Mouse (Mus musculus): ENCODE measurements around the gene Ccdc61. TPM values are rescaled to one million over a fixed set of nuclear protein-coding genes. Genes with fewer than 3 reads are reported as not detected.
A peak's percentile ranks its signal among the peaks of the same experiment; 100 is the strongest.

Gene Ccdc61
- polyA plus RNA-seq, 1 experiment from 2014 or later, result 29.4 TPM

GRCm38 (mm10) chr7:18926041-18926790, 16.0 kb upstream of the Ccdc61 start:
- DNase-seq (ENCODE audit: low spot score), result no peak
- 3% methylated on average over 42 of the region's 42 CpGs for WGBS
- Histone ChIP-seq H3K4me1 (peaks cover 20% of the 10 kb centered on the region), H3K27me3 (ENCODE audit: insufficient read depth, poor library complexity, severe bottlenecking) (peaks cover 73% of the 10 kb centered on the region), H3K27ac (peak overlapping the region; percentile 82), H3K9me3 (no peaks in the 10 kb centered on the region), H3K36me3 (no peaks in the 10 kb centered on the region), H3K4me3 (peak overlapping the region; percentile 73)

GRCm38 (mm10) chr7:18925162-18925938, 15.1 kb upstream of the Ccdc61 start, which contains the start of gene Nova2:
Gene Nova2, plus strand, starts transcription at chr7:18925888.
- Histone ChIP-seq H3K36me3 (no peaks in the 10 kb centered on the region), H3K9me3 (no peaks in the 10 kb centered on the region), H3K27ac (peak within 1 kb of the TSS; percentile 82), H3K27me3 (ENCODE audit: insufficient read depth, poor library complexity, severe bottlenecking) (peaks cover 73% of the 10 kb centered on the region), H3K4me3 (peak within 1 kb of the TSS; percentile 73), H3K4me1 (peaks cover 22% of the 10 kb centered on the region)
- WGBS, result 0% methylated on average over 32 of the region's 45 CpGs
- peak; percentile 96 for DNase-seq (ENCODE audit: low spot score)

DNA sequence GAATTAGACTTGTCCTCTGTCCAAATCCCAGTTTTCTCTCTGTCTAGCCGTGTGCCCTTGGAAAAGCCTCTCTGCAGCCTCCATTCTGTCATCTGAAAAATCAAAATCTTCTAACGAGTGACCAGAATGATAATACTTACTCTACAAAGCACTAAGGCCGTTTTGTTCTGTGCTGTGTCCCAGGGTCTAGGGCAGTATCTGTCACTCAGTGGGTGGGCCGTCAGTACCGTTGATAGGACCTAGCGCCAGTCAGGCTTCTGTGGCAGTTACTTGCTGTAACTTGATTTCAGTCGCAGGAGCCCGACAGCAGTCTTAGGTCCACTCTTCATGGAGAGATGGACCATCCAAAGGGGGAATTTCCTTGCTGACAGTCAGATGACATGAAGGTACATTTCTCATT, 14.1 kb upstream of the Ccdc61 start:
- H3K27me3 ChIP-seq (ENCODE audit: insufficient read depth, poor library complexity, severe bottlenecking), result peaks cover 73% of the 10 kb centered on the region
- H3K36me3 ChIP-seq, result no peaks in the 10 kb centered on the region
- H3K4me1 ChIP-seq, result peaks cover 22% of the 10 kb centered on the region
- H3K9me3 ChIP-seq, result no peaks in the 10 kb centered on the region
- 12% methylated on average over 8 of the region's 8 CpGs for WGBS
- H3K4me3 ChIP-seq, result no peak overlapping the region
- H3K27ac ChIP-seq, result no peak overlapping the region
- DNase-seq (ENCODE audit: low spot score), result no peak

GRCm38 (mm10) chr7:18923711-18924191, 13.5 kb upstream of the Ccdc61 start:
- DNase-seq (ENCODE audit: low spot score), result no peak
- WGBS, result 28% methylated on average over 4 of the region's 4 CpGs
- H3K36me3 ChIP-seq, result no peaks in the 10 kb centered on the region
- no peak overlapping the region for H3K27ac ChIP-seq
- H3K4me1 ChIP-seq, result peaks cover 22% of the 10 kb centered on the region
- peaks cover 69% of the 10 kb centered on the region for H3K27me3 ChIP-seq (ENCODE audit: insufficient read depth, poor library complexity, severe bottlenecking)
- no peak overlapping the region for H3K4me3 ChIP-seq
- no peaks in the 10 kb centered on the region for H3K9me3 ChIP-seq

DNA sequence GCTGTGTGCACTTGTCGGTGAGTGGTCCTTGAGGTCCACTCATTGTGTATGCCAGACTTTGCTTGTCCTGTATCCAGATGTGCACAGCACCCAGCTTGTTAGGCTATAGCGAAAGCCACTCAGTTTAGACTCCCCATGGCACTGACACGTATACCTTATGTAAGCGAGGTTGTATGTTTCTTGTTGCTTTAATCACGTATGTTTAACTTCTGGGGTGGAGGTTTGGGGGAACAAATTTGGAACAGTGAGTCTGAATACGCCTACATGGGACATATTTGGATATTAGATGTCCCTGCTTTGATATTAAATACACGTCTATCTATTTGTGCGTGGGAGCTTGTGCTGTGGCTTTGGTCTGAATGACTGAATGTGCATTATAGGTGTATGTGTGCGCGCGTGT, 13.1 kb upstream of the Ccdc61 start:
- Histone ChIP-seq H3K27me3 (ENCODE audit: insufficient read depth, poor library complexity, severe bottlenecking) (peaks cover 65% of the 10 kb centered on the region), H3K27ac (no peak overlapping the region), H3K36me3 (no peaks in the 10 kb centered on the region), H3K4me3 (no peak overlapping the region), H3K4me1 (peaks cover 22% of the 10 kb centered on the region), H3K9me3 (no peaks in the 10 kb centered on the region)
- DNase-seq (ENCODE audit: low spot score), result no peak
- 74% methylated on average over 11 of the region's 11 CpGs for WGBS

DNA sequence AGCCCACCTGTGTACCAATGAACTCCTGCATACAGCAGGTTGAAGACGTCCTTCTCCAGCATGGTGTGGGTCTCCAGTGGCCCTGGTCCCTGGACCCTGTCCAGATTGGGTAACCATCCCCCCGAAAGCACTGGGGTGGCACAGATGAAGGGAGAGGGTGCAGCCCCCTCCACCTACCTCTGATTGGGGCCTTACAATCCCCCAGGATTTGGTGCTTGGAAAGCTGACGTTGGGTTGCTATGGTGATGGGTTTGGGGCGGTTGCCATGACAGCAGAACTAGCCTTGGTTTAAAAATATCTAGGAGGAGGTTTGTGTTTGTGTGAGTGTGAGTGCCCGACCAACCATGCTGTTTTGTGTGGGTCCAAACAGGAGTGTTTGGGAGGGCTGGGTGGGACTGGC, 12.6 kb upstream of the Ccdc61 start:
- Histone ChIP-seq H3K4me3 (no peak overlapping the region), H3K36me3 (no peaks in the 10 kb centered on the region), H3K27ac (no peak overlapping the region), H3K9me3 (no peaks in the 10 kb centered on the region), H3K4me1 (peaks cover 22% of the 10 kb centered on the region), H3K27me3 (ENCODE audit: insufficient read depth, poor library complexity, severe bottlenecking) (peaks cover 61% of the 10 kb centered on the region)
- 54% methylated on average over 5 of the region's 5 CpGs for WGBS
- no peak for DNase-seq (ENCODE audit: low spot score)

DNA sequence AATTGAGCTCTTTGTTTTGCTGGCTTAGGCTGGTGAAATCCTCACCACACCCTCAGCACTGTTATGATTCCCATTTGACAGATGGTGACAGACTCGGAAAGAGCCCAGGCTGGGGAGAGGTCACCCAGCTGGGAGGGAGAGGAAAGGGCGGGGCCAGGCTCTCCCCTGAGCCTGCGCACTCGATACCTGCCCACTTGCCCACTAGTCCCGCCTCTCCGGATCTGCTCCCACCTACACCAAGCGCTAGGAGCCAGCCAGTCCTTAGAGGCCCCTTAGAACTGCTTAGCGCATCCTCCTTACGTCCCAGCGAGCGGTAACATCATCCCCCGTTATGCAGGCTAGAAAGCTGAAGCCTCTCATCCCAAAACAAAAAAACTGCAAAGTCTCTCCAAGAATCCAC, 10.9 kb upstream of the Ccdc61 start:
- 1% methylated on average over 12 of the region's 12 CpGs for WGBS
- peak overlapping the region; percentile 11; the same call in 1 of the 2 replicates for H3K27ac ChIP-seq
- peak overlapping the region; percentile 40 for H3K4me3 ChIP-seq

DNA sequence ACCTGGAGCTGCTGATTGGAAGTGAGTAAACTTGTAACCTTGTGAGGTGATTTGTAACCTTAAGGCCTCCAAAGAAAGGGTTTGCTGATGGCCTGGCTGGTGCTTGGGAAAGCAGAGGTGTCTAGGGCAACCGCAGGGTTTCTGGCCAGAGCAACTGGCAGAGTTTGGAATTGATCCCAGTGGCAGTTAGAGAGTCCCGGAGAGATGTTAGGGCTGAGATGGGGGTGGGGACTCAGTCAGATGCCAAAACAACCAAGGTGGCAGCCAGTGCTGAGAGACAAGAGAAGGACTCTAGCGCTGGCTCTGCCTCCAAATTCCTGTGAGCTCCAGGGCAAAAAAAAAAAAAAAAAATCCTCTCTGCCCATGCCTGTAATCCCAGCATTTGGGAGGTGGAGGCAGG, 7.7 kb upstream of the Ccdc61 start:
- H3K27me3 ChIP-seq (ENCODE audit: insufficient read depth, poor library complexity, severe bottlenecking), result peaks cover 13% of the 10 kb centered on the region
- no peak overlapping the region for H3K27ac ChIP-seq
- no peaks in the 10 kb centered on the region for H3K9me3 ChIP-seq
- WGBS, result 60% methylated on average over 3 of the region's 3 CpGs
- H3K4me3 ChIP-seq, result no peak overlapping the region
- DNase-seq (ENCODE audit: low spot score), result no peak
- H3K36me3 ChIP-seq, result no peaks in the 10 kb centered on the region
- H3K4me1 ChIP-seq, result peaks cover 6% of the 10 kb centered on the region

More for the DNA sequence above, 10.9 kb upstream of the Ccdc61 start:
- peaks cover 18% of the 10 kb centered on the region for H3K4me1 ChIP-seq
- H3K36me3 ChIP-seq, result no peaks in the 10 kb centered on the region
- H3K9me3 ChIP-seq, result no peaks in the 10 kb centered on the region
- no peak for DNase-seq (ENCODE audit: low spot score)
- peaks cover 43% of the 10 kb centered on the region for H3K27me3 ChIP-seq (ENCODE audit: insufficient read depth, poor library complexity, severe bottlenecking)

DNA sequence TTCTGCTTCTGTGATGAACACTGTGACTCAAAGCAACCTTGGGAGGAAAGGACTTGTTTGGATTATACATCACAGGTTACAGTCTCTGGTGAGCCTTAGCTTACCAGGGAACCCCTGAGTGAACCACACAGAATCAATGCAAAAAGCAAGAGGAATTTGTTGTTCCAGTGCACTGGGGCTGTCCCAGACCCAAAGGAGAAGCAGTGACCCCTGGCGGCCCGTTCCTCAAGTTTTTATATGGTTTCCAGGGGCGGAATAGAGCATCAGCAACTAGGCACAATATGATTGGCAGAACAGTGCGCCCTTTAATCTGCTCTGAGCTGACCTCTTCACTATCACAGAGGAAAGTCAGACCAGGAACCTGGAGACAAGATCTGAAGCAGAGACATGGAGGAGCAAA, 6.0 kb upstream of the Ccdc61 start:
- DNase-seq (ENCODE audit: low spot score), result no peak
- H3K36me3 ChIP-seq, result no peaks in the 10 kb centered on the region
- no peak overlapping the region for H3K4me3 ChIP-seq
- 60% methylated on average over 4 of the region's 4 CpGs for WGBS
- H3K9me3 ChIP-seq, result no peaks in the 10 kb centered on the region
- H3K27me3 ChIP-seq (ENCODE audit: insufficient read depth, poor library complexity, severe bottlenecking), result no peaks in the 10 kb centered on the region; the same call in 1 of the 2 replicates
- H3K27ac ChIP-seq, result no peak overlapping the region
- peaks cover 3% of the 10 kb centered on the region for H3K4me1 ChIP-seq

DNA sequence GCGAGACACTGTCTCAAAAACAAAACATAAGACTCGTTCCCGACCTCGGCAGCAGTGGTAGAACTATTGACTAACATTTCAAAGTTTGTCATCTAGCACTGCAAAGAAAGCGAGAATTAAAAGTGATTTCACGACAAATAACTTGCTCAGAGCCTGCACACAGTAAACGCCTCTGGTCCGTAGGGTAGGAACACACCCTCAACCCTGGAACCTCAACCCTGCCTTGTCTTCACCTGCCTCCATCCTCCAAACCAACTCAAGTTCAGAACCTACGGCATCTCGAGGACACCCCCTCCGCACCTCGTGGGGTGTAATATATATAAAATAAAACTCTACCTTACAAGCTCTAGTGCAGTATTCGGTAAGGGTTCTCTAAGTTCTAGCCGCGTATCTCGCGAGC, 418 bp downstream of the Ccdc61 start:
- Histone ChIP-seq H3K27me3 (ENCODE audit: insufficient read depth, poor library complexity, severe bottlenecking) (no peaks in the 10 kb centered on the region), H3K36me3 (0 out of 2 replicates have a peak, but pooled peaks cover 3% of the 10 kb centered on the region), H3K4me1 (peaks cover 14% of the 10 kb centered on the region), H3K4me3 (peak overlapping the region; percentile 87), H3K9me3 (no peaks in the 10 kb centered on the region), H3K27ac (peak overlapping the region; percentile 86)
- 8% methylated on average over 17 of the region's 17 CpGs for WGBS
- no peak for DNase-seq (ENCODE audit: low spot score)

DNA sequence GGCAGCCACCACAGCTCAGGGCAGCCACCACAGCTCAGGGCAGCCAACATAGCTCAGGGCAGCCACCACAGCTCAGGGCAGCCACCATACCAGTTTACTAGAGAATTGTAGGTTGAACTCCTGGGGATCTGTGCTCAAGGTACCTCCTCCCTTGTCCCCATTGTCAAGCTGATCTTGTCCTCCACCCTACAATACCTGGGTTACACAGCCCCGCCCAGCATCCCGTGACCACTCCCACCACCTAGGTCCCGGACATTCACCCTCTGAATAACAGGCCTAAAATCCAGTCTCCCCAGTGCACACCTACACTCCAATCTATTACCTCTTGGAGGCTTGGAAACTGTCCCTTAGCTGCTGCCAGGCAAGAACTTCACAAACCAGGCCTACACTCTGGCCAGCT, 5.2 kb downstream of the Ccdc61 start:
- Histone ChIP-seq H3K9me3 (no peaks in the 10 kb centered on the region), H3K4me3 (no peak overlapping the region), H3K27me3 (ENCODE audit: insufficient read depth, poor library complexity, severe bottlenecking) (no peaks in the 10 kb centered on the region), H3K36me3 (peaks cover 36% of the 10 kb centered on the region), H3K4me1 (peaks cover 10% of the 10 kb centered on the region), H3K27ac (no peak overlapping the region)
- DNase-seq (ENCODE audit: low spot score), result no peak
- 76% methylated on average over 3 of the region's 3 CpGs for WGBS

GRCm38 (mm10) chr7:18902486-18902885, 7.7 kb downstream of the Ccdc61 start:
- H3K4me3 ChIP-seq, result no peak overlapping the region
- no peaks in the 10 kb centered on the region for H3K27me3 ChIP-seq (ENCODE audit: insufficient read depth, poor library complexity, severe bottlenecking)
- no peaks in the 10 kb centered on the region; the same call in 1 of the 2 replicates for H3K9me3 ChIP-seq
- H3K4me1 ChIP-seq, result no peaks in the 10 kb centered on the region
- H3K36me3 ChIP-seq, result peaks cover 55% of the 10 kb centered on the region
- WGBS, result 63% methylated on average over 3 of the region's 3 CpGs
- H3K27ac ChIP-seq, result no peak overlapping the region
- no peak for DNase-seq (ENCODE audit: low spot score)

- Histone ChIP-seq H3K27ac (no peak overlapping the region), H3K4me3 (no peak overlapping the region), H3K36me3 (peaks cover 53% of the 10 kb centered on the region), H3K9me3 (no peaks in the 10 kb centered on the region; the same call in 1 of the 2 replicates), H3K27me3 (ENCODE audit: insufficient read depth, poor library complexity, severe bottlenecking) (no peaks in the 10 kb centered on the region), H3K4me1 (no peaks in the 10 kb centered on the region)
- 97% methylated on average over 2 of the region's 2 CpGs for WGBS
- DNase-seq (ENCODE audit: low spot score), result no peak
Measured at GRCm38 (mm10) chr7:18900513-18900912, 9.7 kb downstream of the Ccdc61 start.
